Mouse (Mus musculus): ENCODE measurements at regions not wholly inside any gene's neighbourhood (a gene's known extent, or its start where the extent isn't known, plus 50 kb on each side); places are given as distances from the start of the nearest gene placed in this dataset.

- Histone ChIP-seq H3K4me1 (ENCODE audit: control insufficient read depth in 2 of 2, insufficient read depth in 2 of 2, low read length in 2 of 2, poor library complexity in 1 of 2) (peaks cover 2 to 3% of the 10 kb centered on the region in 2 experiments; a peak in 1 of 4 replicates), H3K4me3 (ENCODE audit: insufficient read depth in 1 of 2, low read depth in 1 of 2, low read length in 2 of 2, poor library complexity in 1 of 2, severe bottlenecking in 1 of 2) (no peak overlapping the region), H3K9me3 (ENCODE audit: control insufficient read depth, insufficient read depth, low read depth, low read length) (no peaks in the 10 kb centered on the region), H3K27ac (ENCODE audit: insufficient read depth, low read depth, low read length, poor library complexity, severe bottlenecking) (no peak overlapping the region), H3K36me3 (ENCODE audit: control insufficient read depth, insufficient read depth, low read length, poor library complexity, severe bottlenecking) (no peaks in the 10 kb centered on the region), H3K9ac (ENCODE audit: insufficient read depth, low read depth, low read length, poor library complexity, severe bottlenecking) (no peak overlapping the region)
- in situ Hi-C loops (cut with MboI; ENCODE audit: low sequenced_read_pairs in 2 of 2, unreplicated experiment in 2 of 2): loop anchor here in 1 of 2 experiments (10.0 kb wide), 1 partner anchor 180 kb away; the partner anchor contains the start of gene Ccnd1
- DNase-seq (ENCODE audit: low read depth, low spot score): peak; percentile 50
- TF ChIP-seq CHD2 (IDR thresholded peaks at IDR 0.05; ENCODE audit: low read depth, low read length) (no peak), ZC3H11A (IDR thresholded peaks at IDR 0.05; ENCODE audit: borderline replicate concordance, low read depth, low read length) (peak; percentile 57; the same call in 1 of the 2 replicates)
Measured at GRCm38 (mm10) chr7:145114660-145115059, 93.3 kb downstream of the 1810010D01Rik start.

GRCm38 (mm10) chr7:145114145-145114544 is 93.8 kb downstream of the 1810010D01Rik start:
- Histone ChIP-seq H3K4me3 (ENCODE audit: insufficient read depth in 1 of 2, low read depth in 1 of 2, low read length in 2 of 2, poor library complexity in 1 of 2, severe bottlenecking in 1 of 2) (no peak overlapping the region), H3K27ac (ENCODE audit: insufficient read depth, low read depth, low read length, poor library complexity, severe bottlenecking) (no peak overlapping the region), H3K36me3 (ENCODE audit: control insufficient read depth, insufficient read depth, low read length, poor library complexity, severe bottlenecking) (no peaks in the 10 kb centered on the region), H3K9me3 (ENCODE audit: control insufficient read depth, insufficient read depth, low read depth, low read length) (no peaks in the 10 kb centered on the region), H3K9ac (ENCODE audit: insufficient read depth, low read depth, low read length, poor library complexity, severe bottlenecking) (no peak overlapping the region), H3K4me1 (ENCODE audit: control insufficient read depth in 2 of 2, insufficient read depth in 2 of 2, low read length in 2 of 2, poor library complexity in 1 of 2) (peaks cover 2 to 3% of the 10 kb centered on the region in 2 experiments; a peak in 1 of 4 replicates)
- no peak for DNase-seq (ENCODE audit: low read depth, low spot score)
- in situ Hi-C loops (cut with MboI; ENCODE audit: low sequenced_read_pairs in 2 of 2, unreplicated experiment in 2 of 2): loop anchor here in 1 of 2 experiments (10.0 kb wide), 1 partner anchor 179 kb away; the partner anchor contains the start of gene Ccnd1
- TF ChIP-seq ZNF384 (IDR thresholded peaks at IDR 0.05; ENCODE audit: low read depth, low read length) (no peak), ZC3H11A (IDR thresholded peaks at IDR 0.05; ENCODE audit: borderline replicate concordance, low read depth, low read length) (no peak), CHD2 (IDR thresholded peaks at IDR 0.05; ENCODE audit: low read depth, low read length) (no peak), MAFK (IDR thresholded peaks at IDR 0.05; ENCODE audit: insufficient read depth, low read depth, low read length) (no peak), HCFC1 (IDR thresholded peaks at IDR 0.05; ENCODE audit: borderline replicate concordance, insufficient read depth, low read length) (no peak)

- Histone ChIP-seq H3K27ac (ENCODE audit: insufficient read depth, low read depth, low read length, poor library complexity, severe bottlenecking) (no peak overlapping the region), H3K4me1 (ENCODE audit: control insufficient read depth in 2 of 2, insufficient read depth in 2 of 2, low read length in 2 of 2, poor library complexity in 1 of 2) (peaks cover 2 to 3% of the 10 kb centered on the region in 2 experiments; a peak in 1 of 4 replicates), H3K9ac (ENCODE audit: insufficient read depth, low read depth, low read length, poor library complexity, severe bottlenecking) (no peak overlapping the region), H3K9me3 (ENCODE audit: control insufficient read depth, insufficient read depth, low read depth, low read length) (no peaks in the 10 kb centered on the region), H3K36me3 (ENCODE audit: control insufficient read depth, insufficient read depth, low read length, poor library complexity, severe bottlenecking) (no peaks in the 10 kb centered on the region), H3K4me3 (ENCODE audit: insufficient read depth in 1 of 2, low read depth in 1 of 2, low read length in 2 of 2, poor library complexity in 1 of 2, severe bottlenecking in 1 of 2) (no peak overlapping the region)
- TF ChIP-seq MAFK (IDR thresholded peaks at IDR 0.05; ENCODE audit: insufficient read depth, low read depth, low read length) (no peak), ZNF384 (IDR thresholded peaks at IDR 0.05; ENCODE audit: low read depth, low read length) (no peak), HCFC1 (IDR thresholded peaks at IDR 0.05; ENCODE audit: borderline replicate concordance, insufficient read depth, low read length) (no peak), CHD2 (IDR thresholded peaks at IDR 0.05; ENCODE audit: low read depth, low read length) (no peak), ZC3H11A (IDR thresholded peaks at IDR 0.05; ENCODE audit: borderline replicate concordance, low read depth, low read length) (no peak)
- in situ Hi-C loops (cut with MboI; ENCODE audit: low sequenced_read_pairs in 2 of 2, unreplicated experiment in 2 of 2): loop anchor here in 1 of 2 experiments (10.0 kb wide), 1 partner anchor 178 kb away; the partner anchor contains the start of gene Ccnd1
- no peak for DNase-seq (ENCODE audit: low read depth, low spot score)
Measured at GRCm38 (mm10) chr7:145112887-145113531, 94.9 kb downstream of the 1810010D01Rik start.

- no peak overlapping the region for H3K27ac ChIP-seq (ENCODE audit: insufficient read depth, low read depth, low read length, poor library complexity, severe bottlenecking)
- in situ Hi-C loops (cut with MboI; ENCODE audit: low sequenced_read_pairs in 2 of 2, unreplicated experiment in 2 of 2): loop anchor here in 1 of 2 experiments (10.0 kb wide), 1 partner anchor 177 kb away; the partner anchor contains the start of gene Ccnd1
- H3K4me3 ChIP-seq (ENCODE audit: insufficient read depth in 1 of 2, low read depth in 1 of 2, low read length in 2 of 2, poor library complexity in 1 of 2, severe bottlenecking in 1 of 2): no peak overlapping the region
- no peaks in the 10 kb centered on the region for H3K36me3 ChIP-seq (ENCODE audit: control insufficient read depth, insufficient read depth, low read length, poor library complexity, severe bottlenecking)
- DNase-seq (ENCODE audit: low read depth, low spot score): no peak
- no peaks in the 10 kb centered on the region for H3K9me3 ChIP-seq (ENCODE audit: control insufficient read depth, insufficient read depth, low read depth, low read length)
- H3K4me1 ChIP-seq (ENCODE audit: control insufficient read depth in 2 of 2, insufficient read depth in 2 of 2, low read length in 2 of 2, poor library complexity in 1 of 2): peaks cover 2 to 3% of the 10 kb centered on the region in 2 experiments; a peak in 1 of 4 replicates
- TF ChIP-seq HCFC1 (IDR thresholded peaks at IDR 0.05; ENCODE audit: borderline replicate concordance, insufficient read depth, low read length) (no peak), CHD2 (IDR thresholded peaks at IDR 0.05; ENCODE audit: low read depth, low read length) (no peak), ZC3H11A (IDR thresholded peaks at IDR 0.05; ENCODE audit: borderline replicate concordance, low read depth, low read length) (no peak), ZNF384 (IDR thresholded peaks at IDR 0.05; ENCODE audit: low read depth, low read length) (no peak), MAFK (IDR thresholded peaks at IDR 0.05; ENCODE audit: insufficient read depth, low read depth, low read length) (no peak)
- H3K9ac ChIP-seq (ENCODE audit: insufficient read depth, low read depth, low read length, poor library complexity, severe bottlenecking): no peak overlapping the region
Measured at GRCm38 (mm10) chr7:145112146-145112830, 95.6 kb downstream of the 1810010D01Rik start.
